In the genomic region with DNA sequence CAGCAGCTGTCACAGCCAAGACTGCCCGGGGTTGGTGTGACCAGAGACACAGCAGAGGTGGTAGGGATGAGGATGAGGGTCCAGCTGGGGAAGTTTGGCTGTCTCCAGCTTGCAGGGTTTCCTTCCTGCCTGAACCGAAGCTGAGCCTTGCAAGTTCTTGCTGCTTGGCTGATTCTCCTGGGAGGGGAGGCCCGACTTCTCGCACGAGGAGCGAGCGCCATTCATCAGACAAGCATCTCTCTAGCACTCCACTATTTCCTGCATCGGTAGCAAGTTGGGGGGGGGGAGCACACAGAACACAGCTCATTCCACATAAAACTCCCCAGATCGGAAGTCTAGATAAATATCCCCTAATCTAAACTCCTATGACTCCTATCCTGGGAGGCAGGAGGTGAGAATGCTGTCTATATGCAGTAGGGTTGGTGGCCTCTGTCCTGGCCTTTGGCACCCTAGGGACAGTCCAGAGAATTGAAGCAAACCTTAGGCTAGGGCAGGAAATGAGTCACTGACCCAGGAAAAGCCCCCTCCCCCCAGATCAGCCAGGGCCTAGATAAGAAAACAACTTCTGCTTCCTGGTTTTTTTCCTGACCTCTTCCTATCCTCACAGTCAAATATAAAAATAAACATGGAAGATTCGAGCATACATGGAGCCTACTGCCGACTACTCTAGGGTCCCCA, we compare ENCODE assay signal across 8 mouse cellular contexts. TPM values are rescaled to one million over a fixed set of nuclear protein-coding genes. Genes with fewer than 3 reads are reported as not detected.
DNase-seq lines count a peak whose midpoint lies in the region; ATAC-seq lines count a peak whose summit lies in the region.

No protein-coding gene starts in this region.

- peak; percentile 38 to 48 for DNase-seq in gastrocnemius, postnatal 36 days
- DNase-seq in intestine, embryonic 14.5 days (ENCODE audit: low spot score): no peak
- DNase-seq in left cerebral cortex, adult 8-10 months (ENCODE audit: low spot score in 2 of 2): no peak
- DNase-seq in left cerebral cortex, postnatal 25 days (ENCODE audit: low spot score in 2 of 2): no peak

- H3K4me3 ChIP-seq in megakaryocyte, embryonic 14.5 days (replicated peaks): peak overlapping the region; percentile 91
- 0 out of 2 replicates have a peak overlapping the region, but pooled peaks have one; percentile 3 for H3K4me3 ChIP-seq in intestine, embryonic 14.5 days (ENCODE audit: low read depth, low read length)
- H3K4me3 ChIP-seq in liver, embryonic 16.5 days (ENCODE audit: low read depth, low read length): no peak overlapping the region
- H3K4me3 ChIP-seq in neural tube, embryonic 15.5 days (replicated peaks): no peak overlapping the region

- peak overlapping the region; percentile 79 for H3K27ac ChIP-seq in intestine, embryonic 14.5 days (ENCODE audit: low read depth)
- peak overlapping the region; percentile 50 for H3K27ac ChIP-seq in liver, embryonic 16.5 days (ENCODE audit: low read length)
- H3K27ac ChIP-seq in neural tube, embryonic 15.5 days (replicated peaks): peak overlapping the region; percentile 68

- peaks cover 50% of the 10 kb centered on the region for H3K36me3 ChIP-seq in megakaryocyte, embryonic 14.5 days (replicated peaks; ENCODE audit: low read length)
- peaks cover 20% of the 10 kb centered on the region for H3K36me3 ChIP-seq in intestine, embryonic 14.5 days (ENCODE audit: control insufficient read depth, insufficient read depth, low read length)
- H3K36me3 ChIP-seq in liver, embryonic 16.5 days (ENCODE audit: control insufficient read depth, insufficient read depth): no peaks in the 10 kb centered on the region; the same call in 1 of the 2 replicates
- H3K36me3 ChIP-seq in neural tube, embryonic 15.5 days: no peaks in the 10 kb centered on the region

- no peaks in the 10 kb centered on the region for H3K27me3 ChIP-seq in megakaryocyte, embryonic 14.5 days (replicated peaks)
- H3K27me3 ChIP-seq in intestine, embryonic 14.5 days (replicated peaks; ENCODE audit: control insufficient read depth, insufficient read depth, low read length): no peaks in the 10 kb centered on the region
- H3K27me3 ChIP-seq in liver, embryonic 16.5 days (ENCODE audit: control insufficient read depth, insufficient read depth, low read depth, low read length): peaks cover 15% of the 10 kb centered on the region
- peaks cover 28% of the 10 kb centered on the region for H3K27me3 ChIP-seq in neural tube, embryonic 15.5 days (replicated peaks)

- intact Hi-C loops in gastrocnemius, postnatal 36 days (cut with DNase I): no loop called here
- intact Hi-C loops in left cerebral cortex, postnatal 25 days (cut with DNase I): no loop called here

- 12% methylated on average over 11 of the region's 11 CpGs for WGBS in intestine, embryonic 14.5 days
- 18% methylated on average over 11 of the region's 11 CpGs for WGBS in liver, embryonic 16.5 days (ENCODE audit: insufficient replicate concordance)
- 30% methylated on average over 11 of the region's 11 CpGs for WGBS in neural tube, embryonic 15.5 days

- no peak for ATAC-seq in megakaryocyte, adult 5-6 weeks (ENCODE audit: poor library complexity, severe bottlenecking)
- ATAC-seq in intestine, embryonic 14.5 days (replicated peaks; ENCODE audit: low FRiP score, low TSS enrichment, low read depth): no peak
- no peak for ATAC-seq in liver, embryonic 16.5 days (ENCODE audit: low read depth)
- ATAC-seq in neural tube, embryonic 15.5 days (ENCODE audit: low FRiP score): no peak

- peaks cover 90% of the 10 kb centered on the region for H3K4me1 ChIP-seq in megakaryocyte, embryonic 14.5 days
- peaks cover 52% of the 10 kb centered on the region for H3K4me1 ChIP-seq in intestine, embryonic 14.5 days (replicated peaks; ENCODE audit: control insufficient read depth, insufficient read depth, low read length)
- H3K4me1 ChIP-seq in liver, embryonic 16.5 days (ENCODE audit: control insufficient read depth, low read depth, low read length): peaks cover 47% of the 10 kb centered on the region
- H3K4me1 ChIP-seq in neural tube, embryonic 15.5 days: peaks cover 47% of the 10 kb centered on the region

- H3K9ac ChIP-seq in intestine, embryonic 14.5 days (ENCODE audit: low read length): peak overlapping the region; percentile 1; the same call in 1 of the 2 replicates
- no peak overlapping the region; the same call in 1 of the 2 replicates for H3K9ac ChIP-seq in liver, embryonic 16.5 days (ENCODE audit: low read depth, low read length)
- H3K9ac ChIP-seq in neural tube, embryonic 15.5 days (replicated peaks): no peak overlapping the region; the same call in 1 of the 2 replicates

- H3K9me3 ChIP-seq in megakaryocyte, embryonic 14.5 days: no peaks in the 10 kb centered on the region
- H3K9me3 ChIP-seq in intestine, embryonic 14.5 days (ENCODE audit: control insufficient read depth, low read length): no peaks in the 10 kb centered on the region
- H3K9me3 ChIP-seq in liver, embryonic 16.5 days (replicated peaks; ENCODE audit: control insufficient read depth, low read length): no peaks in the 10 kb centered on the region
- no peaks in the 10 kb centered on the region for H3K9me3 ChIP-seq in neural tube, embryonic 15.5 days (replicated peaks)

- H3K4me2 ChIP-seq in intestine, embryonic 14.5 days (ENCODE audit: low read length): peak overlapping the region; percentile 52
- H3K4me2 ChIP-seq in liver, embryonic 16.5 days (ENCODE audit: low read depth, low read length): peak overlapping the region; percentile 15; the same call in 1 of the 2 replicates
- H3K4me2 ChIP-seq in neural tube, embryonic 15.5 days: peak overlapping the region; percentile 1; the same call in 1 of the 2 replicates

RNA-seq across cellular contexts. Expression of gene Fhl3, which starts 4.4 kb away (rescaled TPM):
- 122 and 166 TPM in 2 replicates for polyA plus RNA-seq in megakaryocyte, embryonic 14.5 days (2012; ENCODE audit: insufficient read depth, low replicate concordance)
- 11.5 and 11.7 TPM in 2 replicates for total RNA-seq in megakaryocyte, adult 5-6 weeks (2015)
- 4.2 and 5.0 TPM in 2 replicates for total RNA-seq in megakaryocyte, adult 5-6 weeks (2017)
- 100 to 1,000 TPM; 216 to 338 TPM for total RNA-seq in gastrocnemius, postnatal 36 days (2021)
- polyA plus RNA-seq in intestine, embryonic 14.5 days (2014; fragmentation: Nextera tagmentation; extraction: Ambion mirVana): 12.9 and 13.6 TPM in 2 replicates
- 2.5 TPM in 2 replicates for polyA plus RNA-seq in liver, embryonic 16.5 days (2015; fragmentation: Nextera tagmentation; extraction: Ambion mirVana)
- polyA plus RNA-seq in neural tube, embryonic 15.5 days (2015; fragmentation: Nextera tagmentation; extraction: Ambion mirVana): 1.8 and 3.3 TPM in 2 replicates
- total RNA-seq in left cerebral cortex, adult 8-10 months (2022): 1 to 10 TPM; 1.4 to 3.1 (median 1.7) TPM
- 1 to 10 TPM; 1.5 to 1.8 TPM for total RNA-seq in left cerebral cortex, postnatal 25 days (2021)

RNA-seq across cellular contexts. Expression of gene Sf3a3, which starts 9.6 kb away (rescaled TPM):
- polyA plus RNA-seq in megakaryocyte, embryonic 14.5 days (2012; ENCODE audit: insufficient read depth, low replicate concordance): 2.2 and 29.0 TPM in 2 replicates
- total RNA-seq in megakaryocyte, adult 5-6 weeks (2015): 58.3 and 58.6 TPM in 2 replicates
- 88.3 and 100 TPM in 2 replicates for total RNA-seq in megakaryocyte, adult 5-6 weeks (2017)
- total RNA-seq in gastrocnemius, postnatal 36 days (2021): 10 to 100 TPM; 10.1 to 12.8 TPM
- polyA plus RNA-seq in intestine, embryonic 14.5 days (2014; fragmentation: Nextera tagmentation; extraction: Ambion mirVana): 142 and 164 TPM in 2 replicates
- 49.4 and 54.4 TPM in 2 replicates for polyA plus RNA-seq in liver, embryonic 16.5 days (2015; fragmentation: Nextera tagmentation; extraction: Ambion mirVana)
- polyA plus RNA-seq in neural tube, embryonic 15.5 days (2015; fragmentation: Nextera tagmentation; extraction: Ambion mirVana): 88.4 and 105 TPM in 2 replicates
- total RNA-seq in left cerebral cortex, adult 8-10 months (2022): 10 to 100 TPM; 32.4 to 39.9 (median 35.4) TPM
- total RNA-seq in left cerebral cortex, postnatal 25 days (2021): 10 to 100 TPM; 31.6 to 33.7 TPM

RNA-seq across cellular contexts. Expression of gene Utp11, which starts 11.5 kb away (rescaled TPM):
- 2.9 and 13.8 TPM in 2 replicates for polyA plus RNA-seq in megakaryocyte, embryonic 14.5 days (2012; ENCODE audit: insufficient read depth, low replicate concordance)
- 39.3 and 42.0 TPM in 2 replicates for total RNA-seq in megakaryocyte, adult 5-6 weeks (2015)
- 34.1 and 39.4 TPM in 2 replicates for total RNA-seq in megakaryocyte, adult 5-6 weeks (2017)
- 10 to 100 TPM; 15.4 to 16.7 TPM for total RNA-seq in gastrocnemius, postnatal 36 days (2021)
- 57.6 and 65.6 TPM in 2 replicates for polyA plus RNA-seq in intestine, embryonic 14.5 days (2014; fragmentation: Nextera tagmentation; extraction: Ambion mirVana)
- 19.9 and 22.7 TPM in 2 replicates for polyA plus RNA-seq in liver, embryonic 16.5 days (2015; fragmentation: Nextera tagmentation; extraction: Ambion mirVana)
- 41.4 and 47.8 TPM in 2 replicates for polyA plus RNA-seq in neural tube, embryonic 15.5 days (2015; fragmentation: Nextera tagmentation; extraction: Ambion mirVana)
- total RNA-seq in left cerebral cortex, adult 8-10 months (2022): 10 to 100 TPM; 13.2 to 16.9 (median 16.3) TPM
- total RNA-seq in left cerebral cortex, postnatal 25 days (2021): 10 to 100 TPM; 13.8 to 17.9 TPM

RNA-seq across cellular contexts. Expression of gene Inpp5b, which starts 36.7 kb away (rescaled TPM):
- 5.7 and 22.3 TPM in 2 replicates for polyA plus RNA-seq in megakaryocyte, embryonic 14.5 days (2012; ENCODE audit: insufficient read depth, low replicate concordance)
- total RNA-seq in megakaryocyte, adult 5-6 weeks (2015): 32.6 and 45.0 TPM in 2 replicates
- total RNA-seq in megakaryocyte, adult 5-6 weeks (2017): 40.7 and 48.4 TPM in 2 replicates
- 10 to 100 TPM; 10.8 to 11.0 TPM for total RNA-seq in gastrocnemius, postnatal 36 days (2021)
- 29.4 and 31.2 TPM in 2 replicates for polyA plus RNA-seq in intestine, embryonic 14.5 days (2014; fragmentation: Nextera tagmentation; extraction: Ambion mirVana)
- 32.7 and 39.1 TPM in 2 replicates for polyA plus RNA-seq in liver, embryonic 16.5 days (2015; fragmentation: Nextera tagmentation; extraction: Ambion mirVana)
- 20.6 and 24.9 TPM in 2 replicates for polyA plus RNA-seq in neural tube, embryonic 15.5 days (2015; fragmentation: Nextera tagmentation; extraction: Ambion mirVana)
- total RNA-seq in left cerebral cortex, adult 8-10 months (2022): 10 to 100 TPM; 37.0 to 47.9 (median 44.4) TPM
- total RNA-seq in left cerebral cortex, postnatal 25 days (2021): 10 to 100 TPM; 35.3 to 36.4 TPM

RNA-seq across cellular contexts. Expression of gene Pou3f1, which starts 48.3 kb away (rescaled TPM):
- 0.12 TPM in 1 of 2 replicates, not detected in the other for polyA plus RNA-seq in megakaryocyte, embryonic 14.5 days (2012; ENCODE audit: insufficient read depth, low replicate concordance)
- total RNA-seq in megakaryocyte, adult 5-6 weeks (2015): not detected in 2 replicates
- total RNA-seq in megakaryocyte, adult 5-6 weeks (2017): not detected in 2 replicates
- under 1 TPM; 0.31 to 0.52 TPM for total RNA-seq in gastrocnemius, postnatal 36 days (2021)
- polyA plus RNA-seq in intestine, embryonic 14.5 days (2014; fragmentation: Nextera tagmentation; extraction: Ambion mirVana): 0.17 and 0.27 TPM in 2 replicates
- not detected in 2 replicates for polyA plus RNA-seq in liver, embryonic 16.5 days (2015; fragmentation: Nextera tagmentation; extraction: Ambion mirVana)
- polyA plus RNA-seq in neural tube, embryonic 15.5 days (2015; fragmentation: Nextera tagmentation; extraction: Ambion mirVana): 4.7 and 6.8 TPM in 2 replicates
- 10 to 100 TPM; 15.9 to 20.5 (median 18.3) TPM for total RNA-seq in left cerebral cortex, adult 8-10 months (2022)
- total RNA-seq in left cerebral cortex, postnatal 25 days (2021): 10 to 100 TPM; 18.2 to 18.3 TPM

Comparison
In these comparisons a context has a peak if more than half of its experiments do, and no peak if none do; other contexts are left out.
1. H3K4me3 ChIP-seq: peak in megakaryocyte, embryonic 14.5 days (single experiment) and intestine, embryonic 14.5 days (single experiment); none in liver, embryonic 16.5 days (single experiment) and neural tube, embryonic 15.5 days (single experiment).
2. DNase-seq: peak in gastrocnemius, postnatal 36 days (2 of 2); none in intestine, embryonic 14.5 days (single experiment), left cerebral cortex, adult 8-10 months (0 of 2) and left cerebral cortex, postnatal 25 days (0 of 2).
3. H3K4me2 ChIP-seq: peak in every context shown above with its lines; median percentile 52 in intestine, embryonic 14.5 days; 15 in liver, embryonic 16.5 days; 1 in neural tube, embryonic 15.5 days.
4. RNA of gene Fhl3, which starts 4.4 kb away (total RNA-seq): 216 to 338 TPM in gastrocnemius, postnatal 36 days; 4.2 to 11.7 TPM in megakaryocyte, adult 5-6 weeks, 1.4 to 3.1 TPM in left cerebral cortex, adult 8-10 months and 1.5 to 1.8 TPM in left cerebral cortex, postnatal 25 days; every median in the first group is over 10 times any median in the second.
5. Peak in every context shown above with its lines, with median percentiles within 50 percentile points of each other: H3K27ac ChIP-seq.